Mouse (Mus musculus) gastrocnemius, postnatal 14 days (tissue): ENCODE data around the gene Ppp6r2. TPM values are rescaled to one million over a fixed set of nuclear protein-coding genes. Genes with fewer than 3 reads are reported as not detected.

Source experiments
- DNase-seq: peaks from one replicate; pipeline ENCODE4 v3.0.0; 2021; ENCODE audit warnings: mixed read lengths
- intact Hi-C: fragments of 180-260 bp; cut with DNase I; formaldehyde crosslinking; loops from one replicate; pipeline ENCODE4 v1.15.1; 2025; ENCODE audit warnings: low total_unique reads
- total RNA-seq, 2 experiments: library from RNA; stranded (reverse); gene quantifications; 2 replicates each; pipeline ENCODE4 v1.2.3; 2021

Gene Ppp6r2
- total RNA-seq, 2 experiments from 2014 or later = 56.2 to 57.3 TPM

GRCm38 (mm10) chr15:89180571-89181229 lies 30.7 kb upstream of the Ppp6r2 start, which contains the start of gene Plxnb2:
Plxnb2 (minus strand) TSS chr15:89180788.
- intact Hi-C loops = no loop called here

DNA sequence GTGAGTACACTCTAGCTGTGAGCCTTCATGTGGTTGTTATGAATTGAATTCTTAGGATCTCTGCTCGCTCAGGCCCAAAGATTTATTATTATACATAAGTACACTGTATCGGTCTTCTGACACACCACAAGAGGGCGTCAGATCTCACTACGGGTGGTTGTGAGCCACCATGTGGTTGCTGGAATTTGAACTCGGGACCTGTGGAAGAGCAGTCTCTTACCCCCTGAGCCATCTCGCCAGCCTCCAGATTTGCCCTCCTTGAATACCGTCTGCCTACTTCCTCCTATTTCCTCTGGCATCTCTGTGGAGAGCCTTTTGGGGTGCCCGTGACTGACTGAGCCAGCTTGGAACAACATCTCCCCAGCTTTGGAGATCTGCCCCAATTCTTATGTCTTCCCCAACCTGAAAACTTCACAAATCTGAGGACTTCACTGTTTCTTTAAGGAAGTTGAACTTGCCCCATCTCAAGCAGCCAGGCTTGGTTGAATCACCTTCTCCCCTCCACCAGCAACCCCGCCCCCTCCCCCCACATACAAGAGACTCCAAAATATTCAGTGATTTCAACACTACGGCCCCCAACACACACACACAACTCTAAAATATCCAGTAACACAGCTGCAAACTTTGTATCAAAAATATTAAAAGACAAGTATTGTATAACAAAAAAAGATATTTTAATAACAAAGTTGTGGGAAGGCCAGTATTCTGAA lies 29.6 kb upstream of the Ppp6r2 start:
- no peak for DNase-seq
- intact Hi-C loops = no loop called here

More at GRCm38 (mm10) chr15:89180571-89181229, 30.7 kb upstream of the Ppp6r2 start, which contains the start of gene Plxnb2:
- DNase-seq = peak; percentile 82

GRCm38 (mm10) chr15:89182328-89182741 lies 29.0 kb upstream of the Ppp6r2 start:
- intact Hi-C loops = no loop called here
- peak; percentile 57 for DNase-seq

DNA sequence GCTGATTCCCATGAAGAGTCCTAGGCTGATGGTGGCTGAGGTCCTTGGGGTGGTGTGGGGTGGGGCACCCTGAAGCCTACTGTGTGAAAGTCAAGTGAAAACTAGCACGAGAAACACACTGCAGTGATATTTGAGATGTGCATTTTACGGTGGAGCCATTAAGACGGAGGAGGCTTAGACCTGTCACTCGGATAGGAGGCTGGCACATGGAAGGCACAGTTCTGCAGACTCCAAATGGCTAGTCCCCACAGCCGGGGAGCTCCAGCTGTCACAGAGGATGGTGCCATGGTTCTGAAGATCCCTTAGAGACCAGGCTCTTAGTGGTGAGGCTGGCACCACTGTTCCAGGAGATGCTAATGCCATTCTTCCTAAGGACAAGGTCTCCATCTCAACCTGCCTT lies 28.5 kb upstream of the Ppp6r2 start:
- DNase-seq = no peak
- intact Hi-C loops = no loop called here

- DNase-seq = no peak
- intact Hi-C loops = no loop called here
Measured at GRCm38 (mm10) chr15:89184141-89184936, 27.0 kb upstream of the Ppp6r2 start.

GRCm38 (mm10) chr15:89184937-89185227 lies 26.5 kb upstream of the Ppp6r2 start:
- DNase-seq = no peak
- intact Hi-C loops = no loop called here

- DNase-seq = no peak
- intact Hi-C loops = no loop called here
Measured at GRCm38 (mm10) chr15:89195261-89195681, 16.1 kb upstream of the Ppp6r2 start.

GRCm38 (mm10) chr15:89195690-89196312 lies 15.6 kb upstream of the Ppp6r2 start:
- intact Hi-C loops = no loop called here
- DNase-seq = peak; percentile 93

DNA sequence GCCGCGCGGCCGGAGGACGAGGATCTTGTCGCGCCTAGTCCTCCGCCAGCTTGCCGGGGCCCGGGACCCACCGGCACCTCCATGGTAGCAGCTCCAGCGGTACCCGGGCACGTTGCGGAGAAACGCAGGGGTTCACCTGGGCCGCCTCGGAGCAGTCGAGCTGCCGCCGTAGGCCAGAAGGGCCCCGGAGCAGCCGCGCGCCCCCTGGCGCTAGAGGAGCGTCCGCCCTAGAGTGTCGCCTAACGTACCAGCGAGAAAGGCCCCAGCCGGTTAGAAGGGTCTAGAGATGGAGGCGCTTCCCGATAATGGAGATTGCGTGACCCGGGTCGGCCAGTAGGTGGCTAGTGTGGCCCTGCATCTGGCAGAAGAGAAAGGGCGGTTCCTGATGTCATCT lies 15.0 kb upstream of the Ppp6r2 start, which contains the start of gene Dennd6b:
Gene Dennd6b, minus strand, starts transcription at position 184 of the 394 bp plus-strand sequence.
- intact Hi-C loops = no loop called here
- DNase-seq = peak; percentile 97

DNA sequence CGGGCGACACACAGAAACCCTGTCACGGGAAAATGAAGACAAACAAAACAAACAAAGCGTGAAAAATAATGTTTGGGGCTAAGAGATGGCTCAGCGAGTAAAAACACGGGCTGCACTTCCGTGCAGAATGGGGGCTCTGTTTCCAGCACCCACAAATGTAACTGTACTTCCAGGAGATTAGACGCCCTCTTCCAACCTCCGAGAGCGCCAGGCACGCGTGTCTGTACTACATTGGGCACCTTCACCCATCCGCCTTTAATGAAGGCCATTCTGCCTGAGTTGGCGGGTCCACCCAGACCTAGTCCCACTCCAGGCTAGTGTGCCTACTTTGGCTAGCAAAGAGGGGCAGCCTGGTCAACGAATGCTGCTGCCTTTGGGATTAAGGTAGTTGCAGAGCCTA lies 14.3 kb upstream of the Ppp6r2 start:
- intact Hi-C loops = no loop called here
- no peak for DNase-seq

DNA sequence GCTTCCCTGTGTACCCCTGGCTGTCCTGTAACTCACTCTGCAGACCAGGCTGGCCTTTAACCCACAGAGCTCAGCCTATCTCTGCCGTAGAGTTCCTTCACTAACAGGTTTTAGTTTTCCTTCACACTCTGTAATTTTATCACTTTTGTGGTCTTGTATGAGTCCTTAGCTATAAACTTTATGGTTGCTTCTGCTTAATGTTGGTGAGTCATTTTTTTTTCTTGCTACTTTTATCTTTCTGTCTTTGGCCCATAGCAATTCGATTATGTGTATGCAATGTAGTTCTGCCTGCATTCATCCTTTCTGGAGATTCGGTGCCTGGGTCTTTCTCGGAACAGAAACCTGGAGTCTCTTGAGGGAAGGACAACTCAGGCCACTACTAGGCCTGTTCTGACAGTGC lies 3.9 kb upstream of the Ppp6r2 start:
- intact Hi-C loops = loop anchor here (5.0 kb wide), 2 partner anchors 45 to 75 kb away; no protein-coding TSS in a partner anchor

GRCm38 (mm10) chr15:89209886-89210761 lies 1.2 kb upstream of the Ppp6r2 start:
- intact Hi-C loops = loop anchor here (5.0 kb wide), 2 partner anchors 48 to 78 kb away; no protein-coding TSS in a partner anchor
- peak; percentile 83 for DNase-seq

More for the DNA sequence above, 3.9 kb upstream of the Ppp6r2 start:
- no peak for DNase-seq

- DNase-seq = peak; percentile 30
- intact Hi-C loops = no loop called here
Measured at GRCm38 (mm10) chr15:89211716-89212461, 536 bp downstream of the Ppp6r2 start.

DNA sequence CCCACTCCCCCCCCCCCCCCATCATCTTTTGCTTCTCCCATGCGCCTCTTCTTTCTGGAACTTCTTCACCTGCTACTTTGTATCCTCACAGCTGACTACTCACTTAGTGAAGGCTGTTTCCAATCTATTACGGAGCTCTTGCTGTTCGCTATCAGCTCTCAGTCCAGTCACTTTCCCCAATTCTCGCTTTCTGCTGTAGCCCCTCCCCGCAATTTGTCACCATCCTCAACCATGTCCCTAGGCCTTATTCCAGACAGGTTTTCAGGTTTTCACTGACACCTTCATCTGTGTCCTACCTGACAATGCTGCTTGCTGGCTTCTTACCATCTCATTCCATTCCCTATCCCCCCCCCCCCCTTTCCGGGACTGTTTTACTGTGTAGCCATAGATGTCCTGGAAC lies 1.1 kb downstream of the Ppp6r2 start:
- intact Hi-C loops = no loop called here

DNA sequence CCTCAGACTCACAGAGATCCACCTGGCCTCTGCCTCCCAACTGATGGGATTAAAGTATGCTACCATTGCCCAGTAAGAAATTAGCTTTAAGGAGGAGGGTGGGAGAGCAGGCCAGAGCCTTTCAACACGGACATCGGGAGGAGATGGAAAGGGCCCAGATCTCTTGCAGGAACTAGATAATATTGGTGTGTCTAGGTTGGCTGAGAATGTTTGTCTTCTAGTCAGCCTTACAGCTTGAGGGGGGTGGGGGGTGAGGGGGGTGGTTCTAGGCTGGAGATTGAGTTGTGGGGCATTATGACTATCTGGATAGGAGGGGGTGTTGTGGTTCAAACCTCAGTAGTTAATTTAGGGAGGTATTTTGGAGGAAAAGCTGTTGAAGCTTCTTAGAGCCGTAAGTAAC lies 2.2 kb downstream of the Ppp6r2 start:
- no peak for DNase-seq
- intact Hi-C loops = no loop called here

More for the DNA sequence above, 1.1 kb downstream of the Ppp6r2 start:
- no peak for DNase-seq

GRCm38 (mm10) chr15:89214953-89215352 lies 3.6 kb downstream of the Ppp6r2 start:
- no peak for DNase-seq
- intact Hi-C loops = no loop called here

DNA sequence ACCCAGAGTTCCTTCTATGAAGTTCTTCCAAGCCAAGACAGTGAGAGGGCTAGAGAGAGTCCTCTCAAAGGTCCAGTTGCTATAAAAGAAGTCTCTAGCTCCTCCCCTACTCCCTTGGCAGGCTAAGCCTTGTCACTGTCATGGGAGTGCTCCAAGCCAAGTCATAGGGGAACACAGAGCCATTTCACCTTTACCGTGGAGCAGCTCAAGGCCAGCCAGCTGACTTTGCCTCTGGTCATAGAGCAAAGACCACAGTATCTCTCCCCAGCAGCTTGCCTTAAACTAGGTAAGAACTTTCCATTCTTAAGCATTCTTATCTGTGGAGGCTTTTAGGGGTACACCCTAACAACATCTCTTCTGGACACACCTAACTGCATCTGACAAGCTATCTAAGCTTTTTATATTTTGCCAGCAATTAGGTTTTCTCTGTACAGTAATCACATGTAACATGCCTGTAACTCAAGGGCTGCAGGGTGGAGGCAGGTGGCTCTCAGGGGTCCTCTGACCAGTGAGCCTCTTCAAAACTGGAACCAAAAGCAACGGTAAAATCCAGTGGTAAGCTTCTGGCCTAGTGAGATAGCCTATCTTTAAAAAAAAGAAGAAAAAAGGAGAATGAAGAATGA lies 4.4 kb downstream of the Ppp6r2 start:
- intact Hi-C loops = no loop called here
- peak; percentile 39 for DNase-seq

DNA sequence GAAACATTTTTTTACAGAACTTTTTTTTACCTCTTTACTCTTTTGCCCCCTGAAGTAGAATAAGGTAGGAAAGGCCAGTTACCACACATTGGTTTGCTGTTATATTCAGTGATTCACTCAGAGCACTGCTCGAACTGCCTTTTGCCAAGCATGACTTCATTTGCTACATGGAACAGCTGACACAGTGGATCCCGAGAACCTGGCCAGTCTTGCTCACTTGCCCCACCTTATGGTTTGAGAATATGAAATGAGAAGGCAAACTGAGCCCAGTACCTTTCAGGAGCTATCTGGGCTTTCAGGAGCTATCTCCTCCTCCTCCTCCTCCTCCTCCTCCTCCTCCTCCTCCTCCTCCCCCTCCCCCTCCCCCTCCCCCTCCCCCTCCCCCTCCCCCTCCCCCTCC lies 22.2 kb downstream of the Ppp6r2 start:
- intact Hi-C loops = no loop called here
- peak; percentile 40 for DNase-seq
